Mouse (Mus musculus) heart, adult 2 months (tissue): Measurements from ENCODE around the gene Aoah.

Experiments used
- CTCF ChIP-seq: fragments of 200-600 bp; IDR thresholded peaks from 2 replicates; pipeline ENCODE4 v1.8.1; 2022; ENCODE audit warnings: antibody characterized with exemption, mild to moderate bottlenecking, moderate library complexity
- EP300 ChIP-seq: fragments of 200-500 bp; IDR thresholded peaks from 2 replicates; pipeline ENCODE4 v1.6.1; 2011; ENCODE audit warnings: low read depth, low read length, control low read depth; ENCODE audit not compliant: insufficient read depth
- POLR2A ChIP-seq: fragments of 200-500 bp; IDR thresholded peaks from 2 replicates; pipeline ENCODE4 v1.6.1; 2011; ENCODE audit warnings: mild to moderate bottlenecking, low read depth, low read length, control low read depth; ENCODE audit not compliant: insufficient read depth

DNA sequence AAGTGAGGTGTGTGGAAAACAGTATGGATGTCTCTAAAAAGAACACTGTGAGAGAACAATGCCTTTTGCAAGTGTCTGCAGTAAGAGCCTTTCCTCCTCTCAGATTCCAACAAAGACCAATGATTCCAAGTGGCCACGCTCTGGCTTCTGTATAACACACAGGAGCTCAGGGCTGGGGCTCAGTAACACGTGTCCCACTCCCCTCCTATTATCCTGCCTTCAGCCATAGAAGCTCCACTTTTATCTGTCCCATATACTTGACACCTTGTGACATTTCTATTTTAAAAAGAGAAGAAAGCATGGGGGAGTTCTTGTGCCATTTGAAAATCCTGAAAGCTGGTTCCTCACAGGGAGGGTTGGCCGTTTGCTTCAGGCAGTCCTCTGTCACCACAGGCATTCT lies 219.7 kb downstream of the Aoah start:
- TF ChIP-seq CTCF (no peak), POLR2A (no peak), EP300 (no peak)
